Mouse (Mus musculus): Measurements from ENCODE around the gene Lyz2.

- TF ChIP-seq CTCF (IDR thresholded peaks at IDR 0.05; ENCODE audit: insufficient read depth, low read length) (no peak), POLR2A (IDR thresholded peaks at IDR 0.05; ENCODE audit: borderline replicate concordance, extremely low read depth, low read depth, low read length) (no peak)
Measured at GRCm38 (mm10) chr10:117283871-117284577, 1.9 kb upstream of the Lyz2 start.
